Mouse (Mus musculus) liver, embryonic 16.5 days (tissue): ENCODE measurements around the gene Ehbp1. TPM values are rescaled to one million over a fixed set of nuclear protein-coding genes. Genes with fewer than 3 reads are reported as not detected.

Source experiments
- ATAC-seq: fragments of 200-750 bp; cut with Nextera tagmentation; 2 replicates; pipeline ENCODE4 v1.8.0; 2017; ENCODE audit warnings: low read depth, mild to moderate bottlenecking, moderate number of reproducible peaks, moderate library complexity
- H3K27ac ChIP-seq: fragments of 300-500 bp; sonication (generic); 2 replicates; pipeline ENCODE4 v1.5.1; 2014; ENCODE audit warnings: mild to moderate bottlenecking, low read length
- H3K27me3 ChIP-seq: fragments of 300-500 bp; sonication (generic); 2 replicates; pipeline ENCODE4 v1.6.1; 2014; ENCODE audit warnings: low read depth, low read length, mixed read lengths; ENCODE audit not compliant: control insufficient read depth, insufficient read depth
- H3K36me3 ChIP-seq: fragments of 300-500 bp; sonication (generic); 2 replicates; pipeline ENCODE4 v1.6.1; 2014; ENCODE audit warnings: mild to moderate bottlenecking; ENCODE audit not compliant: control insufficient read depth, insufficient read depth
- H3K4me1 ChIP-seq: fragments of 300-500 bp; sonication (generic); 2 replicates; pipeline ENCODE4 v1.6.1; 2014; ENCODE audit warnings: low read depth, low read length, mixed read lengths; ENCODE audit not compliant: control insufficient read depth
- H3K4me2 ChIP-seq: fragments of 300-500 bp; sonication (generic); 2 replicates; pipeline ENCODE4 v1.6.1; 2014; ENCODE audit warnings: low read depth, low read length, mixed read lengths
- H3K4me3 ChIP-seq: fragments of 300-500 bp; sonication (generic); 2 replicates; pipeline ENCODE4 v1.5.1; 2014; ENCODE audit warnings: low read depth, mild to moderate bottlenecking, low read length
- H3K9ac ChIP-seq: fragments of 300-500 bp; sonication (generic); 2 replicates; pipeline ENCODE4 v1.6.1; 2014; ENCODE audit warnings: low read depth, low read length
- H3K9me3 ChIP-seq: fragments of 300-500 bp; sonication (generic); replicated peaks from 2 replicates; pipeline ENCODE4 v1.6.1; 2016; ENCODE audit warnings: low read length; ENCODE audit not compliant: control insufficient read depth
- WGBS: fragments of 180-500 bp; shearing (Covaris S2); extraction: QIAGEN DNeasy Blood & Tissue Kit; methylation state at CpG from one replicate; pipeline ENCODE4 v1.1.7; 2014; ENCODE audit not compliant: insufficient replicate concordance; 5-methylcytosine and 5-hydroxymethylcytosine counted together
- polyA plus RNA-seq: library from polyadenylated mRNA; unstranded; fragments of >200 nt; fragmentation: Nextera tagmentation; extraction: Ambion mirVana; gene quantifications from 2 replicates; pipeline ENCODE4 v1.2.1, GENCODE M21; 2015

Ehbp1 gene
- polyA plus RNA-seq, 1 experiment from 2014 or later: 3.1 TPM

- WGBS: 55% methylated on average over 6 of the region's 6 CpGs
Observed at GRCm38 (mm10) chr11:22301164-22301563, 40.9 kb downstream of the Ehbp1 start.

GRCm38 (mm10) chr11:22289164-22289563 is 52.9 kb downstream of the Ehbp1 start:
- no peaks in the 10 kb centered on the region for H3K36me3 ChIP-seq
- no peak for ATAC-seq
- no peak overlapping the region for H3K27ac ChIP-seq
- no peak overlapping the region for H3K4me2 ChIP-seq
- H3K9ac ChIP-seq: no peak overlapping the region
- H3K9me3 ChIP-seq: no peaks in the 10 kb centered on the region
- no peaks in the 10 kb centered on the region for H3K27me3 ChIP-seq
- peaks cover 15% of the 10 kb centered on the region for H3K4me1 ChIP-seq
- H3K4me3 ChIP-seq: no peak overlapping the region

More at GRCm38 (mm10) chr11:22301164-22301563, 40.9 kb downstream of the Ehbp1 start:
- Histone ChIP-seq H3K4me1 (no peaks in the 10 kb centered on the region), H3K27me3 (no peaks in the 10 kb centered on the region), H3K9ac (no peak overlapping the region), H3K36me3 (no peaks in the 10 kb centered on the region), H3K4me3 (no peak overlapping the region), H3K9me3 (no peaks in the 10 kb centered on the region), H3K27ac (no peak overlapping the region), H3K4me2 (no peak overlapping the region)
- no peak for ATAC-seq

GRCm38 (mm10) chr11:22287513-22287900 is 54.6 kb downstream of the Ehbp1 start:
- no peak for ATAC-seq
- peak overlapping the region; percentile 62 for H3K9ac ChIP-seq
- H3K36me3 ChIP-seq: no peaks in the 10 kb centered on the region
- H3K27ac ChIP-seq: peak overlapping the region; percentile 83
- H3K4me2 ChIP-seq: peak overlapping the region; percentile 94
- no peaks in the 10 kb centered on the region for H3K9me3 ChIP-seq
- peak overlapping the region; percentile 75 for H3K4me3 ChIP-seq
- H3K27me3 ChIP-seq: no peaks in the 10 kb centered on the region
- WGBS: 1% methylated on average over 6 of the region's 6 CpGs
- peaks cover 15% of the 10 kb centered on the region for H3K4me1 ChIP-seq

GRCm38 (mm10) chr11:22286885-22287512 is 55.1 kb downstream of the Ehbp1 start:
- H3K4me1 ChIP-seq: peaks cover 15% of the 10 kb centered on the region
- H3K9ac ChIP-seq: peak overlapping the region; percentile 70
- H3K27me3 ChIP-seq: no peaks in the 10 kb centered on the region
- H3K4me3 ChIP-seq: peak overlapping the region; percentile 75
- ATAC-seq: peak; percentile 99
- peak overlapping the region; percentile 94 for H3K4me2 ChIP-seq
- no peaks in the 10 kb centered on the region for H3K36me3 ChIP-seq
- H3K9me3 ChIP-seq: no peaks in the 10 kb centered on the region
- under 1% methylated on average over 42 of the region's 43 CpGs for WGBS
- peak overlapping the region; percentile 83 for H3K27ac ChIP-seq

- H3K4me1 ChIP-seq: peaks cover 15% of the 10 kb centered on the region
- peak; percentile 5; the same call in 1 of the 2 replicates for ATAC-seq
- peak overlapping the region; percentile 94 for H3K4me2 ChIP-seq
- H3K9ac ChIP-seq: peak overlapping the region; percentile 70
- peak overlapping the region; percentile 75 for H3K4me3 ChIP-seq
- H3K9me3 ChIP-seq: no peaks in the 10 kb centered on the region
- H3K36me3 ChIP-seq: no peaks in the 10 kb centered on the region; the same call in 1 of the 2 replicates
- peak overlapping the region; percentile 63 for H3K27ac ChIP-seq
- H3K27me3 ChIP-seq: no peaks in the 10 kb centered on the region
- WGBS: under 1% methylated on average over 39 of the region's 39 CpGs
Observed at GRCm38 (mm10) chr11:22286371-22286872, 55.7 kb downstream of the Ehbp1 start.

GRCm38 (mm10) chr11:22276656-22277055 is 65.4 kb downstream of the Ehbp1 start:
- 60% methylated on average over 3 of the region's 3 CpGs for WGBS

GRCm38 (mm10) chr11:22274144-22274543 is 67.9 kb downstream of the Ehbp1 start:
- H3K4me3 ChIP-seq: no peak overlapping the region
- H3K4me2 ChIP-seq: no peak overlapping the region
- WGBS: 37% methylated on average over 2 of the region's 2 CpGs
- H3K27me3 ChIP-seq: no peaks in the 10 kb centered on the region
- no peaks in the 10 kb centered on the region for H3K9me3 ChIP-seq
- no peaks in the 10 kb centered on the region for H3K36me3 ChIP-seq
- no peak overlapping the region for H3K27ac ChIP-seq
- no peak for ATAC-seq
- no peaks in the 10 kb centered on the region for H3K4me1 ChIP-seq
- no peak overlapping the region for H3K9ac ChIP-seq

More at GRCm38 (mm10) chr11:22276656-22277055, 65.4 kb downstream of the Ehbp1 start:
- Histone ChIP-seq H3K9ac (no peak overlapping the region), H3K27me3 (no peaks in the 10 kb centered on the region), H3K36me3 (no peaks in the 10 kb centered on the region; the same call in 1 of the 2 replicates), H3K4me3 (no peak overlapping the region), H3K27ac (no peak overlapping the region), H3K9me3 (no peaks in the 10 kb centered on the region), H3K4me2 (no peak overlapping the region), H3K4me1 (no peaks in the 10 kb centered on the region)
- no peak for ATAC-seq

GRCm38 (mm10) chr11:22273378-22273777 is 68.7 kb downstream of the Ehbp1 start:
- no peak for ATAC-seq
- Histone ChIP-seq H3K36me3 (no peaks in the 10 kb centered on the region), H3K4me1 (no peaks in the 10 kb centered on the region), H3K4me2 (no peak overlapping the region), H3K27me3 (no peaks in the 10 kb centered on the region), H3K9me3 (no peaks in the 10 kb centered on the region), H3K9ac (no peak overlapping the region), H3K4me3 (no peak overlapping the region), H3K27ac (no peak overlapping the region)
- 68% methylated on average over 7 of the region's 7 CpGs for WGBS

- no peaks in the 10 kb centered on the region for H3K36me3 ChIP-seq
Observed at GRCm38 (mm10) chr11:22271889-22272288, 70.2 kb downstream of the Ehbp1 start.

More at GRCm38 (mm10) chr11:22271889-22272288, 70.2 kb downstream of the Ehbp1 start:
- H3K9ac ChIP-seq: no peak overlapping the region
- H3K4me1 ChIP-seq: no peaks in the 10 kb centered on the region
- no peaks in the 10 kb centered on the region for H3K27me3 ChIP-seq
- H3K9me3 ChIP-seq: no peaks in the 10 kb centered on the region
- H3K4me2 ChIP-seq: no peak overlapping the region
- no peak overlapping the region for H3K4me3 ChIP-seq
- no peak for ATAC-seq
- no peak overlapping the region for H3K27ac ChIP-seq
- 76% methylated on average over 3 of the region's 3 CpGs for WGBS
